ENCODE assay signal across 8 mouse cellular contexts in genomic region chr17:70853436-70853905, GRCm38 (mm10). TPM values are rescaled to one million over a fixed set of nuclear protein-coding genes. Genes with fewer than 3 reads are reported as not detected.
A peak's percentile ranks its signal among the peaks of the same experiment; 100 is the strongest.
DNase-seq lines count a peak whose midpoint lies in the region; ATAC-seq lines count a peak whose summit lies in the region.

Gene Tgif1, minus strand, starts transcription at chr17:70853546.

- peak; percentile 79 for DNase-seq in CD4-positive helper T cell, adult 2 months (ENCODE audit: low read depth, low spot score)
- DNase-seq in NIH3T3 (ENCODE audit: low read depth), result peak; percentile 71
- peak; percentile 81 for DNase-seq in embryonic facial prominence, embryonic 14.5 days (ENCODE audit: low spot score)
- DNase-seq in heart, postnatal 14 days, result peak; percentile 59 to 61
- peak; percentile 84 for DNase-seq in limb, embryonic 11.5 days (ENCODE audit: low spot score)
- DNase-seq in midbrain, embryonic 11.5 days (ENCODE audit: low spot score, missing footprints), result no peak
- no peak for DNase-seq in layer of hippocampus, adult 18-20 months (ENCODE audit: low spot score in 2 of 2)

- H3K4me2 ChIP-seq in embryonic facial prominence, embryonic 14.5 days (ENCODE audit: low read depth, low read length), result peak within 1 kb of the TSS; percentile 96
- H3K4me2 ChIP-seq in limb, embryonic 11.5 days (ENCODE audit: low read depth, severe bottlenecking), result peak within 1 kb of the TSS; percentile 94
- peak within 1 kb of the TSS; percentile 93 for H3K4me2 ChIP-seq in midbrain, embryonic 11.5 days
- peak within 1 kb of the TSS; percentile 96 for H3K4me2 ChIP-seq in stomach, embryonic 16.5 days (ENCODE audit: low read depth, low read length)

- 0 out of 2 replicates have a peak, but pooled peaks have one; percentile 3 for ATAC-seq in embryonic facial prominence, embryonic 14.5 days (ENCODE audit: low read depth)
- peak; percentile 6 for ATAC-seq in limb, embryonic 11.5 days (ENCODE audit: insufficient number of reproducible peaks, low FRiP score, low TSS enrichment, low read depth)
- peak; percentile 22 for ATAC-seq in midbrain, embryonic 11.5 days (ENCODE audit: low FRiP score)
- ATAC-seq in stomach, embryonic 16.5 days (ENCODE audit: insufficient read depth, low FRiP score), result no peak

- H3K36me3 ChIP-seq in embryonic facial prominence, embryonic 14.5 days (ENCODE audit: control insufficient read depth, insufficient read depth, low read length), result no peaks in the 10 kb centered on the region
- no peaks in the 10 kb centered on the region for H3K36me3 ChIP-seq in limb, embryonic 11.5 days (ENCODE audit: control insufficient read depth, insufficient read depth, low read length)
- H3K36me3 ChIP-seq in midbrain, embryonic 11.5 days (ENCODE audit: control insufficient read depth, insufficient read depth, low read length), result no peaks in the 10 kb centered on the region
- H3K36me3 ChIP-seq in stomach, embryonic 16.5 days (ENCODE audit: control insufficient read depth, insufficient read depth, low read length), result no peaks in the 10 kb centered on the region

- 0 out of 2 replicates have a peak, but pooled peaks cover 4% of the 10 kb centered on the region for H3K4me1 ChIP-seq in embryonic facial prominence, embryonic 14.5 days (ENCODE audit: control insufficient read depth, insufficient read depth, low read length)
- peaks cover 3% of the 10 kb centered on the region; the same call in 1 of the 2 replicates for H3K4me1 ChIP-seq in limb, embryonic 11.5 days (ENCODE audit: control insufficient read depth, insufficient read depth, low read length)
- H3K4me1 ChIP-seq in midbrain, embryonic 11.5 days (ENCODE audit: control insufficient read depth, insufficient read depth, low read length), result peaks cover 10% of the 10 kb centered on the region
- peaks cover 6% of the 10 kb centered on the region; the same call in 1 of the 2 replicates for H3K4me1 ChIP-seq in stomach, embryonic 16.5 days (ENCODE audit: control insufficient read depth, insufficient read depth, low read length)

- no peaks in the 10 kb centered on the region for H3K9me3 ChIP-seq in embryonic facial prominence, embryonic 14.5 days (ENCODE audit: control insufficient read depth, low read length)
- no peaks in the 10 kb centered on the region for H3K9me3 ChIP-seq in limb, embryonic 11.5 days (ENCODE audit: control insufficient read depth, low read length)
- H3K9me3 ChIP-seq in midbrain, embryonic 11.5 days (ENCODE audit: control insufficient read depth, low read length), result no peaks in the 10 kb centered on the region
- no peaks in the 10 kb centered on the region for H3K9me3 ChIP-seq in stomach, embryonic 16.5 days (replicated peaks; ENCODE audit: control insufficient read depth, low read length)

- H3K27me3 ChIP-seq in embryonic facial prominence, embryonic 14.5 days (replicated peaks; ENCODE audit: control insufficient read depth, insufficient read depth, low read length), result no peaks in the 10 kb centered on the region
- no peaks in the 10 kb centered on the region for H3K27me3 ChIP-seq in limb, embryonic 11.5 days (ENCODE audit: control insufficient read depth, insufficient read depth, low read length)
- no peaks in the 10 kb centered on the region for H3K27me3 ChIP-seq in midbrain, embryonic 11.5 days (ENCODE audit: control insufficient read depth, insufficient read depth, low read length)
- H3K27me3 ChIP-seq in stomach, embryonic 16.5 days (ENCODE audit: control insufficient read depth, insufficient read depth, low read length), result no peaks in the 10 kb centered on the region

- H3K4me3 ChIP-seq in embryonic facial prominence, embryonic 14.5 days (ENCODE audit: low read depth, low read length), result peak within 1 kb of the TSS; percentile 83
- H3K4me3 ChIP-seq in limb, embryonic 11.5 days (ENCODE audit: low read depth, low read length), result peak within 1 kb of the TSS; percentile 61
- peak within 1 kb of the TSS; percentile 57 for H3K4me3 ChIP-seq in midbrain, embryonic 11.5 days (ENCODE audit: low read depth, low read length)
- peak within 1 kb of the TSS; percentile 64 for H3K4me3 ChIP-seq in stomach, embryonic 16.5 days (replicated peaks; ENCODE audit: low read length)

- H3K9ac ChIP-seq in embryonic facial prominence, embryonic 14.5 days (ENCODE audit: low read depth, low read length), result peak within 1 kb of the TSS; percentile 84
- peak within 1 kb of the TSS; percentile 81 for H3K9ac ChIP-seq in limb, embryonic 11.5 days (ENCODE audit: low read length)
- peak within 1 kb of the TSS; percentile 79 for H3K9ac ChIP-seq in midbrain, embryonic 11.5 days (ENCODE audit: low read length)
- peak within 1 kb of the TSS; percentile 89 for H3K9ac ChIP-seq in stomach, embryonic 16.5 days (ENCODE audit: low read length)

- WGBS in embryonic facial prominence, embryonic 14.5 days, result 1% methylated on average over 29 of the region's 29 CpGs
- WGBS in limb, embryonic 11.5 days, result under 1% methylated on average over 29 of the region's 29 CpGs
- WGBS in midbrain, embryonic 11.5 days, result under 1% methylated on average over 29 of the region's 29 CpGs
- under 1% methylated on average over 29 of the region's 29 CpGs for WGBS in stomach, embryonic 16.5 days

- intact Hi-C loops in heart, postnatal 14 days (cut with DNase I), result loop anchor here (2.0 to 5.0 kb wide), 2 partner anchors 99 to 116 kb away; no protein-coding TSS in a partner anchor

- H3K27ac ChIP-seq in embryonic facial prominence, embryonic 14.5 days (replicated peaks; ENCODE audit: low read depth, low read length), result peak within 1 kb of the TSS; percentile 99
- H3K27ac ChIP-seq in limb, embryonic 11.5 days (replicated peaks; ENCODE audit: low read depth, low read length), result peak within 1 kb of the TSS; percentile 99
- H3K27ac ChIP-seq in midbrain, embryonic 11.5 days (ENCODE audit: low read depth, low read length), result peak within 1 kb of the TSS; percentile 81
- H3K27ac ChIP-seq in stomach, embryonic 16.5 days (ENCODE audit: low read length), result peak within 1 kb of the TSS; percentile 99

RNA-seq across cellular contexts. Expression of gene Tgif1, which starts in this region (rescaled TPM):
- polyA plus RNA-seq in embryonic facial prominence, embryonic 14.5 days (2014; fragmentation: Nextera tagmentation; extraction: Ambion mirVana), result 47.2 and 50.1 TPM in 2 replicates
- total RNA-seq in heart, postnatal 14 days (2021), result 10 to 100 TPM in 1 of 2 experiments, 1 to 10 TPM in 1; 8.5 to 10.1 TPM
- 102 and 106 TPM in 2 replicates for polyA plus RNA-seq in limb, embryonic 11.5 days (2014; fragmentation: Nextera tagmentation; extraction: Ambion mirVana)
- 53.0 and 58.4 TPM in 2 replicates for polyA plus RNA-seq in midbrain, embryonic 11.5 days (2014; fragmentation: Nextera tagmentation; extraction: Ambion mirVana)
- polyA plus RNA-seq in stomach, embryonic 16.5 days (2015; fragmentation: Nextera tagmentation; extraction: Ambion mirVana), result 56.5 and 60.1 TPM in 2 replicates
- 1 to 10 TPM; 1.0 to 3.6 TPM for total RNA-seq in layer of hippocampus, adult 18-20 months (2021)

Comparison
In these comparisons a context has a peak if more than half of its experiments do, and no peak if none do; other contexts are left out.
1. DNase-seq: peak in CD4-positive helper T cell, adult 2 months (single experiment), NIH3T3 (single experiment), embryonic facial prominence, embryonic 14.5 days (single experiment), heart, postnatal 14 days (2 of 2) and limb, embryonic 11.5 days (single experiment); none in midbrain, embryonic 11.5 days (single experiment) and layer of hippocampus, adult 18-20 months (0 of 2).
2. Peak in every context shown above with its lines, with median percentiles within 50 percentile points of each other: H3K27ac ChIP-seq, H3K4me2 ChIP-seq, H3K4me3 ChIP-seq and H3K9ac ChIP-seq.